Mouse (Mus musculus) cerebellum, adult 9-10 months (tissue): ENCODE measurements around the gene Cpeb3.

Experiments used
- DNase-seq: peaks from one replicate; pipeline ENCODE4 v3.0.0; 2022

Gene Cpeb3

GRCm38 (mm10) chr19:37078571-37078970 lies 129.8 kb downstream of the Cpeb3 start:
- peak; percentile 48 for DNase-seq

GRCm38 (mm10) chr19:37078064-37078463 lies 130.3 kb downstream of the Cpeb3 start:
- DNase-seq: peak; percentile 83

- DNase-seq: peak; percentile 88
These were observed 131.1 kb downstream of the Cpeb3 start for GRCm38 (mm10) chr19:37077258-37077657.

GRCm38 (mm10) chr19:37076646-37077045 lies 131.8 kb downstream of the Cpeb3 start:
- peak; percentile 46 for DNase-seq

- peak; percentile 49 for DNase-seq
These were observed 132.3 kb downstream of the Cpeb3 start for GRCm38 (mm10) chr19:37076116-37076515.

- peak; percentile 40 for DNase-seq
These were observed 132.7 kb downstream of the Cpeb3 start for GRCm38 (mm10) chr19:37075690-37076089.

GRCm38 (mm10) chr19:37074726-37075125 lies 133.7 kb downstream of the Cpeb3 start:
- DNase-seq: no peak

GRCm38 (mm10) chr19:37074276-37074675 lies 134.1 kb downstream of the Cpeb3 start:
- no peak for DNase-seq

GRCm38 (mm10) chr19:37072871-37073629 lies 135.4 kb downstream of the Cpeb3 start:
- no peak for DNase-seq

GRCm38 (mm10) chr19:37069243-37069642 lies 139.2 kb downstream of the Cpeb3 start:
- DNase-seq: no peak

- DNase-seq: no peak
These were observed 148.3 kb downstream of the Cpeb3 start for GRCm38 (mm10) chr19:37060078-37060477.

- DNase-seq: peak; percentile 54
These were observed 148.8 kb downstream of the Cpeb3 start for GRCm38 (mm10) chr19:37059623-37060022.

- DNase-seq: no peak
These were observed 151.1 kb downstream of the Cpeb3 start for GRCm38 (mm10) chr19:37057161-37057905.

- DNase-seq: no peak
These were observed 152.3 kb downstream of the Cpeb3 start for GRCm38 (mm10) chr19:37055976-37056556.

GRCm38 (mm10) chr19:37050643-37051345 lies 157.6 kb downstream of the Cpeb3 start:
- DNase-seq: peak; percentile 94

GRCm38 (mm10) chr19:37048507-37048906 lies 159.9 kb downstream of the Cpeb3 start:
- DNase-seq: no peak

- DNase-seq: no peak
These were observed 164.0 kb downstream of the Cpeb3 start for GRCm38 (mm10) chr19:37044431-37044830.

- DNase-seq: no peak
These were observed 167.5 kb downstream of the Cpeb3 start for GRCm38 (mm10) chr19:37040906-37041305.

- no peak for DNase-seq
These were observed 176.0 kb downstream of the Cpeb3 start for GRCm38 (mm10) chr19:37032364-37032763.

GRCm38 (mm10) chr19:37031446-37031845 lies 177.0 kb downstream of the Cpeb3 start:
- peak; percentile 72 for DNase-seq

GRCm38 (mm10) chr19:37029771-37030170 lies 178.6 kb downstream of the Cpeb3 start:
- no peak for DNase-seq

- no peak for DNase-seq
These were observed 182.0 kb downstream of the Cpeb3 start for GRCm38 (mm10) chr19:37026408-37026807.

GRCm38 (mm10) chr19:37025839-37026319 lies 182.5 kb downstream of the Cpeb3 start:
- peak; percentile 68 for DNase-seq
